Mouse (Mus musculus) lung, postnatal 0 days (tissue): Measurements from ENCODE around the gene D630003M21Rik. TPM values are rescaled to one million over a fixed set of nuclear protein-coding genes. Genes with fewer than 3 reads are reported as not detected.

Experiments used
- ATAC-seq: fragments of 200-750 bp; cut with Nextera tagmentation; 2 replicates; pipeline ENCODE4 v1.8.0; 2017; ENCODE audit warnings: moderate library complexity
- DNase-seq: peaks from one replicate; pipeline ENCODE4 v3.0.0-alpha.2; 2016; ENCODE audit warnings: low spot score
- H3K27ac ChIP-seq: fragments of 300-500 bp; sonication (generic); 2 replicates; pipeline ENCODE4 v1.5.1; 2014; ENCODE audit warnings: antibody characterized with exemption, mild to moderate bottlenecking, low read length, mixed read lengths
- H3K27me3 ChIP-seq: fragments of 300-500 bp; sonication (generic); replicated peaks from 2 replicates; pipeline ENCODE4 v1.6.1; 2014; ENCODE audit warnings: low read length, mixed read lengths; ENCODE audit not compliant: insufficient read depth
- H3K36me3 ChIP-seq: fragments of 300-500 bp; sonication (generic); 2 replicates; pipeline ENCODE4 v1.6.1; 2014; ENCODE audit warnings: low read length, mixed read lengths; ENCODE audit not compliant: insufficient read depth
- H3K4me1 ChIP-seq: fragments of 300-500 bp; sonication (generic); 2 replicates; pipeline ENCODE4 v1.6.1; 2014; ENCODE audit warnings: antibody characterized with exemption, low read depth, low read length, mixed read lengths; ENCODE audit not compliant: insufficient read depth
- H3K4me2 ChIP-seq: fragments of 300-500 bp; sonication (generic); replicated peaks from 2 replicates; pipeline ENCODE4 v1.6.1; 2014; ENCODE audit warnings: low read depth, mild to moderate bottlenecking, low read length, moderate library complexity, mixed read lengths
- H3K4me3 ChIP-seq: fragments of 300-500 bp; sonication (generic); 2 replicates; pipeline ENCODE4 v1.5.1; 2014; ENCODE audit warnings: low read depth, low read length
- H3K9ac ChIP-seq: fragments of 300-500 bp; sonication (generic); replicated peaks from 2 replicates; pipeline ENCODE4 v1.6.1; 2014; ENCODE audit warnings: low read depth, mild to moderate bottlenecking
- H3K9me3 ChIP-seq: fragments of 300-500 bp; sonication (generic); 2 replicates; pipeline ENCODE4 v1.6.1; 2016; ENCODE audit warnings: low read length, mixed read lengths
- CTCF ChIP-seq: IDR thresholded peaks from 2 replicates; pipeline ENCODE4 v1.5.1; 2016; ENCODE audit warnings: antibody characterized with exemption, mild to moderate bottlenecking
- EP300 ChIP-seq: IDR thresholded peaks from 2 replicates; pipeline ENCODE4 v1.6.1; 2016; ENCODE audit warnings: antibody characterized with exemption, mild to moderate bottlenecking, control low read depth
- WGBS: fragments of 180-500 bp; shearing (Covaris S2); extraction: QIAGEN DNeasy Blood & Tissue Kit; methylation state at CpG from one replicate; pipeline ENCODE4 v1.1.7; 2014; 5-methylcytosine and 5-hydroxymethylcytosine counted together
- polyA plus RNA-seq: library from polyadenylated mRNA; unstranded; fragments of >200 nt; fragmentation: Nextera tagmentation; extraction: Ambion mirVana; gene quantifications from 2 replicates; pipeline ENCODE4 v1.2.1, GENCODE M21; 2015

Gene D630003M21Rik
- 0.85 and 0.87 TPM in 2 replicates for polyA plus RNA-seq

DNA sequence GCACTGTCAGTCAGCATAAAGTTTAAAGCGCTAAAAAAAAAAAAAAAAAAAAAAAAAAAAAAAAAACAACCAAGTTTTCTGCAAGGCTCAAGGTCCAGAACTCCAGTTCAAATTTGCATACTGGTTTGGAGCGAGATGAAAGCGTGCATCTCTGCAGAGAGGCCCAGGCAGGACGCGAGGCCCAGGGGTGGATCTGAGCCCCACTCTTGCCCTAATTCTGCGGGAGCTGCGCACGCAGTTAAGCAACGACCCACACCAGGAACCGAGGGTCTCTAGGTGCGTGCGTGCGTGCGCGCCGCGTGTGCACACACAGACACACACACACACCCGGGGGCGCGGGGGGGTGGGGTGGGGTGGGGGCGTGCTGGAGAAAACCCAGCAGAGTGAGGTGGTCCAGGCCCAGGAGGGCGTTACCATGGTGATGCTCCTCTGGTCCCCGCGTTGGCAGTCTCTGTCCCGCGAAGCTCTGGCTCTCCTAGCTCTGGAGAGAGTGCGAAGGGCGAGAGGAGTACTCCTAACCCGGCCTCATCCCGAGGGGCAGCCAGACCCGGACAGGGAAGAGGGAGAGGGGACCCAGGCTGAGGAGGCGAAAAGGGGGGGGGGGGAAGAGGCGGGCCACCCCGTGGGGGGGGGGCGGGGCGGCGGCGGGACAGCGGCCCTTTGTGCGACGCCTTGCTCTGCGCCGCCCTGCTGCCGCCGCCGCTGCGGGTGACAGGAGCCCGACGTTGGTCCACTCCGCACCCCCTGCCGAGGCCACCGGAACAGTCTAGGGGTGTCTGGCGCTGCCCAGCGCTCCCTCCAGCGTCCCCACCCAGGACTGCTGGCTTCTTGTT lies at the start of gene D630003M21Rik:
Gene D630003M21Rik, minus strand, starts transcription at position 553 of the 833 bp plus-strand sequence.
- TF ChIP-seq EP300 (no peak), CTCF (no peak)
- peak within 1 kb of the TSS; percentile 24 for H3K4me3 ChIP-seq
- WGBS = 1% methylated on average over 38 of the region's 55 CpGs
- no peak within 1 kb of the TSS for H3K9ac ChIP-seq
- H3K4me1 ChIP-seq = no peaks in the 10 kb centered on the region
- no peak within 1 kb of the TSS for H3K27ac ChIP-seq
- peak within 1 kb of the TSS; percentile 53 for H3K4me2 ChIP-seq
- peak; percentile 35 for DNase-seq
- H3K36me3 ChIP-seq = no peaks in the 10 kb centered on the region
- ATAC-seq = peak; percentile 57
- H3K9me3 ChIP-seq = no peaks in the 10 kb centered on the region
- no peaks in the 10 kb centered on the region for H3K27me3 ChIP-seq

DNA sequence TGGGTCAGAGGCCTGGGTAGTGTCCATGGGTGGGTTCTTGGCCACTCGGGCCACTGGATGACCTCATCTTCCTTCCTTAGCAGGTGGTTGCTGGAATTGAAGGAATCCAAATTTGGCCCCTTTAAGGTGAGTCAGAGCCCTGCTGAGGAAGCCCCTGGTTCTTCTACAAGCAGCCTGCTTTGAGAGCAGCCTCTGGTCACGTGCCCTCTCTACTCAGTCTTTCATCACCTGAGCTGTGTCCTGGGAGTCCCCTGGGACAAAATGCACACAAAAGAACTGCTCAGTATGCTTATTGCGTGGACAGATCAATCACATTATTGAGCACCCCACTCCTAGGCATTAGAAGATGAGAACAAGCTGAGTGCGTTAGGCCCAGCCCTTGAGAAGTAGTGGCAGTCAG lies 47.9 kb upstream of the D630003M21Rik start:
- no peak overlapping the region for H3K4me2 ChIP-seq

DNA sequence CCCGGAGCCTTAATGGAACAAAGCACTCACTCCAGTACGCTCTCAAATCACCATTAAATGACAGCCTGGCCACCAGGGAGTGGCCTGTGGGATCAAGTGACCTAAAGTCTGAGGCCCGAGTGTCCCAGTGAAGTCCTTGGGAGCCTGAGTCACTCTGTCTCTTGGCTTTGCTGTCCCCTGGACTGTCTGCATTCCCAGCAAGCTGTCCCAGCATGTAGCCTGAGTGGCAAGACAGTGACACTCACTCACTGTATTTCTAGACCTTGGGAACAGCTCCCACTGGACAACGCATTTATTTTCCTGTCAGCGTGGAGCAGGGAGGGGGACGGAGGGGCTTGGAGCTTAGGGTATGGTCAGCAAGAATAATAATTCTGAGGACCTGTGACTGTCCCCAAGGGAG lies 47.4 kb upstream of the D630003M21Rik start:
- H3K9ac ChIP-seq = no peak overlapping the region
- no peak overlapping the region for H3K4me2 ChIP-seq
- no peak overlapping the region for H3K4me3 ChIP-seq
- WGBS = 59% methylated on average over 6 of the region's 6 CpGs
- no peaks in the 10 kb centered on the region for H3K9me3 ChIP-seq
- TF ChIP-seq CTCF (no peak), EP300 (no peak)
- H3K27ac ChIP-seq = no peak overlapping the region
- no peaks in the 10 kb centered on the region for H3K4me1 ChIP-seq
- no peak for DNase-seq
- no peaks in the 10 kb centered on the region for H3K36me3 ChIP-seq
- H3K27me3 ChIP-seq = no peaks in the 10 kb centered on the region
- ATAC-seq = no peak

More for the DNA sequence above, 47.9 kb upstream of the D630003M21Rik start:
- Histone ChIP-seq H3K27ac (no peak overlapping the region), H3K27me3 (no peaks in the 10 kb centered on the region), H3K36me3 (no peaks in the 10 kb centered on the region), H3K9me3 (no peaks in the 10 kb centered on the region), H3K9ac (no peak overlapping the region), H3K4me3 (no peak overlapping the region), H3K4me1 (no peaks in the 10 kb centered on the region)
- TF ChIP-seq EP300 (no peak), CTCF (no peak)
- DNase-seq (no peak), ATAC-seq (peak; percentile 17; the same call in 1 of the 2 replicates)
- 63% methylated on average over 4 of the region's 4 CpGs for WGBS

- H3K36me3 ChIP-seq = no peaks in the 10 kb centered on the region
- no peak overlapping the region for H3K27ac ChIP-seq
- no peaks in the 10 kb centered on the region for H3K4me1 ChIP-seq
- no peak overlapping the region for H3K4me2 ChIP-seq
- no peaks in the 10 kb centered on the region for H3K27me3 ChIP-seq
- H3K9me3 ChIP-seq = no peaks in the 10 kb centered on the region
- no peak for DNase-seq
- TF ChIP-seq EP300 = no peak
- no peak for TF ChIP-seq CTCF
- H3K4me3 ChIP-seq = no peak overlapping the region
- ATAC-seq = no peak
- 58% methylated on average over 4 of the region's 4 CpGs for WGBS
- no peak overlapping the region for H3K9ac ChIP-seq
Measured at GRCm38 (mm10) chr2:158275811-158276210, 46.8 kb upstream of the D630003M21Rik start.

- no peak for DNase-seq
- H3K9me3 ChIP-seq = no peaks in the 10 kb centered on the region
- H3K4me1 ChIP-seq = no peaks in the 10 kb centered on the region
- TF ChIP-seq CTCF (peak; percentile 14; the same call in 1 of the 2 replicates), EP300 (no peak)
- ATAC-seq = no peak
- H3K4me2 ChIP-seq = no peak overlapping the region
- H3K27ac ChIP-seq = no peak overlapping the region
- no peak overlapping the region for H3K9ac ChIP-seq
- no peaks in the 10 kb centered on the region for H3K36me3 ChIP-seq
- no peak overlapping the region for H3K4me3 ChIP-seq
- H3K27me3 ChIP-seq = no peaks in the 10 kb centered on the region
- 90% methylated on average over 3 of the region's 3 CpGs for WGBS
Measured at GRCm38 (mm10) chr2:158275349-158275748, 46.3 kb upstream of the D630003M21Rik start.

DNA sequence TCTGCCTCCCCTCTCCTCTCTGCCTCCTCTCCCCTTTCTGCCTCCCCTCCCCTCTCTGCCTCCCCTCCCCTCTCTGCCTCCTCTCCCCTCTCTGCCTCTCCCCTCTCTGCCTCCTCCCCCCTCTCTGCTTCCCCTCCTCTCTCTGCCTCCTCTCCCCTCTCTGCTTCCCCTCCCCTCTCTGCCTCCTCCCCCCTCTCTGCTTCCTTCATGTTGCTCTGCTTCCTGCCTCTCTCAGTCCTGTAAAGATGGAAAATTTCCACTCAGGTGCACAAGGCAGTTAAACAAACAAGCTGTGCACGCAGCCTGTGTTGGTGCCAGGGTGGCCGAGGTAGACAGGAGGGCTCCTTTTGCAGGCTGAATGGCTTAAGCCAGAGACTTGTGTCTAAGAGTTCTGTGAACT lies 44.6 kb upstream of the D630003M21Rik start:
- Histone ChIP-seq H3K4me3 (no peak overlapping the region), H3K36me3 (no peaks in the 10 kb centered on the region), H3K4me2 (no peak overlapping the region), H3K27me3 (no peaks in the 10 kb centered on the region), H3K9ac (no peak overlapping the region), H3K27ac (no peak overlapping the region), H3K9me3 (no peaks in the 10 kb centered on the region), H3K4me1 (no peaks in the 10 kb centered on the region)
- TF ChIP-seq EP300 (no peak), CTCF (no peak)
- 8% methylated on average over 2 of the region's 2 CpGs for WGBS
- DNase-seq (no peak), ATAC-seq (0 out of 2 replicates have a peak, but pooled peaks have one; percentile 25)
